Mouse (Mus musculus) limb, embryonic 12.5 days (tissue): ENCODE data around the gene Nf1. TPM values are rescaled to one million over a fixed set of nuclear protein-coding genes. Genes with fewer than 3 reads are reported as not detected.

Experiments
- ATAC-seq: fragments of 200-750 bp; cut with Nextera tagmentation; 2 replicates; pipeline ENCODE4 v1.8.0; 2017; ENCODE audit warnings: low read depth, moderate TSS enrichment; ENCODE audit not compliant: insufficient number of reproducible peaks, insufficient read depth, low FRiP score, low TSS enrichment
- H3K27ac ChIP-seq: fragments of 300-500 bp; sonication (generic); 2 replicates; pipeline ENCODE4 v1.5.1; 2016; ENCODE audit warnings: mild to moderate bottlenecking, moderate library complexity
- H3K27me3 ChIP-seq: fragments of 300-500 bp; sonication (generic); 2 replicates; pipeline ENCODE4 v1.6.1; 2016; ENCODE audit warnings: mild to moderate bottlenecking, moderate library complexity
- H3K36me3 ChIP-seq: fragments of 300-500 bp; sonication (generic); 2 replicates; pipeline ENCODE4 v1.6.1; 2016; ENCODE audit warnings: mild to moderate bottlenecking, moderate library complexity
- H3K4me1 ChIP-seq: fragments of 300-500 bp; sonication (generic); replicated peaks from 2 replicates; pipeline ENCODE4 v1.6.1; 2016
- H3K4me2 ChIP-seq: fragments of 300-500 bp; sonication (generic); 2 replicates; pipeline ENCODE4 v1.6.1; 2016; ENCODE audit warnings: mild to moderate bottlenecking, moderate library complexity
- H3K4me3 ChIP-seq: fragments of 300-500 bp; sonication (generic); replicated peaks from 2 replicates; pipeline ENCODE4 v1.5.1; 2016; ENCODE audit warnings: mild to moderate bottlenecking
- H3K9ac ChIP-seq: fragments of 300-500 bp; sonication (generic); replicated peaks from 2 replicates; pipeline ENCODE4 v1.6.1; 2016; ENCODE audit warnings: mild to moderate bottlenecking, moderate library complexity
- H3K9me3 ChIP-seq: fragments of 300-500 bp; sonication (generic); 2 replicates; pipeline ENCODE4 v1.6.1; 2016; ENCODE audit warnings: mild to moderate bottlenecking, moderate library complexity
- WGBS: fragments of 180-500 bp; shearing (Covaris S2); methylation state at CpG from one replicate; pipeline ENCODE4 v1.1.7; 2016; 5-methylcytosine and 5-hydroxymethylcytosine counted together
- polyA plus RNA-seq: library from polyadenylated mRNA; unstranded; fragments of >200 nt; fragmentation: Nextera tagmentation; extraction: Ambion mirVana; gene quantifications from 2 replicates; pipeline ENCODE4 v1.2.1, GENCODE M21; 2016

The Nf1 gene
- polyA plus RNA-seq, 1 experiment from 2014 or later = 9.3 TPM

- Histone ChIP-seq H3K4me2 (no peak overlapping the region), H3K9ac (no peak overlapping the region), H3K36me3 (peaks cover 11% of the 10 kb centered on the region), H3K4me3 (no peak overlapping the region), H3K27ac (no peak overlapping the region), H3K4me1 (no peaks in the 10 kb centered on the region), H3K27me3 (no peaks in the 10 kb centered on the region), H3K9me3 (no peaks in the 10 kb centered on the region)
- no peak for ATAC-seq
- 92% methylated on average over 6 of the region's 6 CpGs for WGBS
Measured at GRCm38 (mm10) chr11:79519299-79519698, 179.8 kb downstream of the Nf1 start.

GRCm38 (mm10) chr11:79519878-79520291 is 180.4 kb downstream of the Nf1 start:
- 80% methylated on average over 1 of the region's 1 CpGs for WGBS
- Histone ChIP-seq H3K4me2 (no peak overlapping the region), H3K4me1 (no peaks in the 10 kb centered on the region), H3K9ac (no peak overlapping the region), H3K27ac (no peak overlapping the region), H3K4me3 (no peak overlapping the region), H3K9me3 (no peaks in the 10 kb centered on the region), H3K36me3 (peaks cover 11% of the 10 kb centered on the region), H3K27me3 (no peaks in the 10 kb centered on the region)
- ATAC-seq = no peak

GRCm38 (mm10) chr11:79520772-79521171 is 181.3 kb downstream of the Nf1 start:
- H3K4me1 ChIP-seq = no peaks in the 10 kb centered on the region
- no peaks in the 10 kb centered on the region for H3K27me3 ChIP-seq
- H3K4me3 ChIP-seq = no peak overlapping the region
- no peaks in the 10 kb centered on the region for H3K9me3 ChIP-seq
- H3K9ac ChIP-seq = no peak overlapping the region
- ATAC-seq = no peak
- no peak overlapping the region for H3K27ac ChIP-seq
- H3K36me3 ChIP-seq = peaks cover 6% of the 10 kb centered on the region
- H3K4me2 ChIP-seq = no peak overlapping the region

- Histone ChIP-seq H3K27me3 (no peaks in the 10 kb centered on the region), H3K9ac (no peak overlapping the region), H3K9me3 (no peaks in the 10 kb centered on the region), H3K4me1 (no peaks in the 10 kb centered on the region), H3K36me3 (peaks cover 8% of the 10 kb centered on the region), H3K27ac (no peak overlapping the region), H3K4me3 (no peak overlapping the region), H3K4me2 (no peak overlapping the region)
- no peak for ATAC-seq
Measured at GRCm38 (mm10) chr11:79521930-79522329, 182.4 kb downstream of the Nf1 start.

- Histone ChIP-seq H3K36me3 (peaks cover 18% of the 10 kb centered on the region), H3K4me1 (no peaks in the 10 kb centered on the region), H3K4me2 (no peak overlapping the region), H3K27me3 (no peaks in the 10 kb centered on the region), H3K9ac (no peak overlapping the region), H3K27ac (no peak overlapping the region), H3K9me3 (no peaks in the 10 kb centered on the region), H3K4me3 (no peak overlapping the region)
- ATAC-seq = no peak
- WGBS = 90% methylated on average over 1 of the region's 1 CpGs
Measured at GRCm38 (mm10) chr11:79522944-79523343, 183.5 kb downstream of the Nf1 start.

GRCm38 (mm10) chr11:79523560-79524309 is 184.2 kb downstream of the Nf1 start, which contains the start of gene Evi2b:
Gene Evi2b (minus strand): TSS chr11:79523762.
- H3K27ac ChIP-seq = no peak within 1 kb of the TSS
- H3K4me1 ChIP-seq = no peaks in the 10 kb centered on the region
- H3K27me3 ChIP-seq = no peaks in the 10 kb centered on the region
- peaks cover 26% of the 10 kb centered on the region for H3K36me3 ChIP-seq
- WGBS = 78% methylated on average over 10 of the region's 10 CpGs
- H3K4me3 ChIP-seq = no peak within 1 kb of the TSS
- no peak within 1 kb of the TSS for H3K4me2 ChIP-seq
- H3K9me3 ChIP-seq = no peaks in the 10 kb centered on the region
- no peak for ATAC-seq
- no peak within 1 kb of the TSS for H3K9ac ChIP-seq

GRCm38 (mm10) chr11:79524310-79524575 is 184.8 kb downstream of the Nf1 start:
- Histone ChIP-seq H3K9ac (no peak overlapping the region), H3K27me3 (no peaks in the 10 kb centered on the region), H3K4me1 (no peaks in the 10 kb centered on the region), H3K36me3 (peaks cover 30% of the 10 kb centered on the region), H3K4me2 (no peak overlapping the region), H3K9me3 (no peaks in the 10 kb centered on the region), H3K4me3 (no peak overlapping the region), H3K27ac (no peak overlapping the region)
- ATAC-seq = no peak
- WGBS = 86% methylated on average over 1 of the region's 1 CpGs

GRCm38 (mm10) chr11:79526549-79526948 is 187.1 kb downstream of the Nf1 start:
- no peak overlapping the region for H3K4me2 ChIP-seq
- H3K27me3 ChIP-seq = no peaks in the 10 kb centered on the region
- H3K9ac ChIP-seq = no peak overlapping the region
- H3K36me3 ChIP-seq = peaks cover 40% of the 10 kb centered on the region
- no peak overlapping the region for H3K4me3 ChIP-seq
- H3K4me1 ChIP-seq = no peaks in the 10 kb centered on the region
- H3K9me3 ChIP-seq = no peaks in the 10 kb centered on the region
- ATAC-seq = no peak
- no peak overlapping the region for H3K27ac ChIP-seq
- 95% methylated on average over 3 of the region's 3 CpGs for WGBS

- Histone ChIP-seq H3K4me1 (no peaks in the 10 kb centered on the region), H3K27ac (no peak overlapping the region), H3K36me3 (peaks cover 44% of the 10 kb centered on the region), H3K4me2 (no peak overlapping the region), H3K9me3 (no peaks in the 10 kb centered on the region), H3K4me3 (no peak overlapping the region), H3K27me3 (no peaks in the 10 kb centered on the region), H3K9ac (no peak overlapping the region)
- no peak for ATAC-seq
- 79% methylated on average over 15 of the region's 15 CpGs for WGBS
Measured at GRCm38 (mm10) chr11:79527015-79527738, 187.7 kb downstream of the Nf1 start.

- H3K4me1 ChIP-seq = no peaks in the 10 kb centered on the region
- H3K36me3 ChIP-seq = peaks cover 48% of the 10 kb centered on the region
- no peaks in the 10 kb centered on the region for H3K27me3 ChIP-seq
- H3K9ac ChIP-seq = no peak overlapping the region
- ATAC-seq = no peak
- H3K9me3 ChIP-seq = no peaks in the 10 kb centered on the region
- no peak overlapping the region for H3K4me2 ChIP-seq
- H3K4me3 ChIP-seq = no peak overlapping the region
- no peak overlapping the region for H3K27ac ChIP-seq
- whole genome bisulfite sequencing = 90% methylated on average over 5 of the region's 5 CpGs
Measured at GRCm38 (mm10) chr11:79527739-79528384, 188.4 kb downstream of the Nf1 start.

- Histone ChIP-seq H3K9me3 (no peaks in the 10 kb centered on the region), H3K27me3 (no peaks in the 10 kb centered on the region), H3K27ac (no peak overlapping the region), H3K4me2 (no peak overlapping the region), H3K4me3 (no peak overlapping the region), H3K9ac (no peak overlapping the region), H3K4me1 (no peaks in the 10 kb centered on the region), H3K36me3 (peaks cover 50% of the 10 kb centered on the region)
- ATAC-seq = no peak
- WGBS = 88% methylated on average over 3 of the region's 3 CpGs
Measured at GRCm38 (mm10) chr11:79528601-79529000, 189.1 kb downstream of the Nf1 start.
